Mouse (Mus musculus) forebrain, embryonic 13.5 days (tissue): Measurements from ENCODE around the gene Dmd. TPM values are rescaled to one million over a fixed set of nuclear protein-coding genes. Genes with fewer than 3 reads are reported as not detected.

Source experiments
- ATAC-seq: fragments of 200-750 bp; cut with Nextera tagmentation; 2 replicates; pipeline ENCODE4 v1.8.0; 2017
- H3K27ac ChIP-seq: fragments of 300-500 bp; sonication (generic); 2 replicates; pipeline ENCODE4 v1.5.1; 2015; ENCODE audit warnings: inconsistent platforms, mild to moderate bottlenecking, moderate library complexity
- H3K27me3 ChIP-seq: fragments of 300-500 bp; sonication (generic); 2 replicates; pipeline ENCODE4 v1.6.1; 2015; ENCODE audit warnings: mild to moderate bottlenecking, inconsistent platforms
- H3K36me3 ChIP-seq: fragments of 300-500 bp; sonication (generic); 2 replicates; pipeline ENCODE4 v1.6.1; 2015; ENCODE audit warnings: mild to moderate bottlenecking, inconsistent platforms; ENCODE audit not compliant: poor library complexity, severe bottlenecking
- H3K4me1 ChIP-seq: fragments of 300-500 bp; sonication (generic); 2 replicates; pipeline ENCODE4 v1.6.1; 2015; ENCODE audit warnings: inconsistent platforms
- H3K4me2 ChIP-seq: fragments of 300-500 bp; sonication (generic); 2 replicates; pipeline ENCODE4 v1.6.1; 2015; ENCODE audit warnings: inconsistent platforms, mild to moderate bottlenecking, moderate library complexity
- H3K4me3 ChIP-seq: fragments of 300-500 bp; sonication (generic); 2 replicates; pipeline ENCODE4 v1.5.1; 2015; ENCODE audit warnings: mild to moderate bottlenecking, inconsistent platforms
- H3K9ac ChIP-seq: fragments of 300-500 bp; sonication (generic); 2 replicates; pipeline ENCODE4 v1.6.1; 2015; ENCODE audit warnings: mild to moderate bottlenecking, inconsistent platforms
- H3K9me3 ChIP-seq: fragments of 300-500 bp; sonication (generic); replicated peaks from 2 replicates; pipeline ENCODE4 v1.6.1; 2016; ENCODE audit warnings: inconsistent platforms
- WGBS: fragments of 180-500 bp; shearing (Covaris S2); methylation state at CpG from one replicate; pipeline ENCODE4 v1.1.7; 2015; 5-methylcytosine and 5-hydroxymethylcytosine counted together
- polyA plus RNA-seq: library from polyadenylated mRNA; unstranded; fragments of >200 nt; fragmentation: Nextera tagmentation; extraction: Ambion mirVana; gene quantifications from 2 replicates; pipeline ENCODE4 v1.2.1, GENCODE M21; 2015

Dmd gene
- polyA plus RNA-seq, 1 experiment from 2014 or later, result 26.1 TPM

DNA sequence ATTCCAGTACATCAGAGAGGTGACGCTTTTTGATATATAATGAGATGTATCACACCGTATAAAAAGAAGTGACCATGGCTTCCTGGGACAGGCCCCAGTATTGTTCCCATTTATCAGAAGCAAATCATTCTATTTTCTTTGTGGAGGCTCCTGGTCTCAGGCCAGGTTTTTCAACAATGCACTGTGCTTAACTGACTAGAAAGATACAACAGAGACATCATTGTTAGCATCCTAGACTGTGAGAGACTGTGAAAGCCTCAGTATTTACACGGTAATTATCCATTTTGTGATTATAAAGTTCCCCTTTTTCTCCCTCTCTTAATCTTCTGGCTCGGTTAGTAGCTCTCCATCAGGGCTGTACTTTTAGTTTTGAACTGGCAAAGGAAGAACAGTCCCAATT is 1487.9 kb downstream of the Dmd start:
- no peak overlapping the region for H3K27ac ChIP-seq
- peak; percentile 8; the same call in 1 of the 2 replicates for ATAC-seq
- H3K9me3 ChIP-seq, result no peaks in the 10 kb centered on the region
- no peaks in the 10 kb centered on the region for H3K27me3 ChIP-seq
- no peak overlapping the region for H3K4me3 ChIP-seq
- no peak overlapping the region for H3K4me2 ChIP-seq
- no peaks in the 10 kb centered on the region for H3K36me3 ChIP-seq
- no peak overlapping the region for H3K9ac ChIP-seq
- 31% methylated on average over 4 of the region's 4 CpGs for WGBS
- no peaks in the 10 kb centered on the region for H3K4me1 ChIP-seq

GRCm38 (mm10) chrX:84442996-84443395 is 1494.3 kb downstream of the Dmd start:
- ATAC-seq, result no peak

DNA sequence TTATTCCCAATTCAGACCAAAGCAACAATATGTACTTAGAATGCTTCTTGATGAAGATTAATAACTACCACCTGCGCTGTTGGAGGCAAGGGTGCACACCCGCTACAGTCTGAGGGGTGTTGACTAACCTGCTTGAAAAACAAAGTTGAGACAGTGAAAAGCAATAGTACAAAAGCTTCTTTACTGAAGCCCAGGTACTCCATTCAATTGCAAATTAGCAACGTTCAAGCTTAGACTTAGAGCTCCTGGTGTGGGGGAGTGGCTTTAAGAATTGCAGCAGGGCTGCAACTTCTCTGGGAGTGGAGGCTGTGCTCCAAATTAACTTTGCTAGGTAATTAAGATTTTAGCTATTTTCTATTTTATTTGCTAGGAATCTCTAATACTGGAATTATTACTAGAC is 1495.3 kb downstream of the Dmd start:
- Histone ChIP-seq H3K9ac (no peak overlapping the region), H3K27me3 (no peaks in the 10 kb centered on the region), H3K4me2 (no peak overlapping the region), H3K36me3 (no peaks in the 10 kb centered on the region), H3K9me3 (no peaks in the 10 kb centered on the region), H3K27ac (no peak overlapping the region), H3K4me1 (no peaks in the 10 kb centered on the region), H3K4me3 (no peak overlapping the region)
- ATAC-seq, result no peak
- 27% methylated on average over 3 of the region's 3 CpGs for WGBS

More at GRCm38 (mm10) chrX:84442996-84443395, 1494.3 kb downstream of the Dmd start:
- H3K27ac ChIP-seq, result no peak overlapping the region
- 40% methylated on average over 3 of the region's 3 CpGs for WGBS
- no peaks in the 10 kb centered on the region for H3K36me3 ChIP-seq
- no peaks in the 10 kb centered on the region for H3K27me3 ChIP-seq
- no peaks in the 10 kb centered on the region for H3K9me3 ChIP-seq
- no peak overlapping the region for H3K4me3 ChIP-seq
- H3K4me2 ChIP-seq, result no peak overlapping the region
- H3K4me1 ChIP-seq, result no peaks in the 10 kb centered on the region
- no peak overlapping the region for H3K9ac ChIP-seq

- no peak for ATAC-seq
- Histone ChIP-seq H3K4me3 (no peak overlapping the region), H3K27me3 (no peaks in the 10 kb centered on the region), H3K4me2 (no peak overlapping the region), H3K27ac (no peak overlapping the region), H3K4me1 (no peaks in the 10 kb centered on the region), H3K9me3 (no peaks in the 10 kb centered on the region), H3K36me3 (no peaks in the 10 kb centered on the region), H3K9ac (no peak overlapping the region)
These were observed 1496.0 kb downstream of the Dmd start for GRCm38 (mm10) chrX:84444638-84445037.

GRCm38 (mm10) chrX:84454473-84454872 is 1505.8 kb downstream of the Dmd start:
- H3K4me2 ChIP-seq, result no peak overlapping the region
- no peak for ATAC-seq
- no peaks in the 10 kb centered on the region for H3K9me3 ChIP-seq
- H3K4me3 ChIP-seq, result no peak overlapping the region
- no peaks in the 10 kb centered on the region for H3K4me1 ChIP-seq
- no peaks in the 10 kb centered on the region for H3K36me3 ChIP-seq
- 78% methylated on average over 1 of the region's 1 CpGs for WGBS
- H3K27ac ChIP-seq, result no peak overlapping the region
- H3K27me3 ChIP-seq, result no peaks in the 10 kb centered on the region
- no peak overlapping the region for H3K9ac ChIP-seq

GRCm38 (mm10) chrX:84514650-84515366 is 1566.1 kb downstream of the Dmd start:
- Histone ChIP-seq H3K4me1 (no peaks in the 10 kb centered on the region), H3K27ac (no peak overlapping the region), H3K27me3 (no peaks in the 10 kb centered on the region), H3K9ac (no peak overlapping the region), H3K9me3 (no peaks in the 10 kb centered on the region), H3K4me2 (no peak overlapping the region), H3K36me3 (no peaks in the 10 kb centered on the region), H3K4me3 (no peak overlapping the region)
- WGBS, result 28% methylated on average over 3 of the region's 3 CpGs
- peak; percentile 97 for ATAC-seq

GRCm38 (mm10) chrX:84551995-84552394 is 1603.3 kb downstream of the Dmd start:
- WGBS, result 79% methylated on average over 1 of the region's 1 CpGs
- no peak overlapping the region for H3K9ac ChIP-seq
- no peak overlapping the region for H3K27ac ChIP-seq
- H3K9me3 ChIP-seq, result no peaks in the 10 kb centered on the region
- H3K4me3 ChIP-seq, result no peak overlapping the region
- H3K4me1 ChIP-seq, result no peaks in the 10 kb centered on the region
- H3K36me3 ChIP-seq, result no peaks in the 10 kb centered on the region
- no peaks in the 10 kb centered on the region for H3K27me3 ChIP-seq
- ATAC-seq, result peak; percentile 33; the same call in 1 of the 2 replicates
- no peak overlapping the region for H3K4me2 ChIP-seq

DNA sequence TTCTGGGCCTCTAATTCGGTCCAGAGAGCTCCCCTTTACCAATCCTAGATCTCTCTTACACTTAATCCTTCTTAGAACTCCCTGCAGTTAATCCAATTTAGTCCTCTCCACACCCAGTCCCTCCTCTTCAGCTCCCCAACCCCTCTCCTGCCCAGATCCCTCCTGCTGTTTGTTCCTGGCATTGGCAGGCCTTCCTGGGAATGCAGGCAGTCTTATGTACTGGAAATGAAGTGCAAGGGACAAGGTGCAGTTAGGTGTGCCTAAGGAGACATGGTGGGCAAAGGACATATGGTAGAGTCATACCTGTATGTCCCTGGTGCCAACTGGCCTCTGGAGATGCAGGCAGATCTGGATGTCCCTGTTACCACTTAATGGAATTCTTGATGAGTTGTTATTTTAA is 1604.8 kb downstream of the Dmd start:
- H3K27me3 ChIP-seq, result no peaks in the 10 kb centered on the region
- no peaks in the 10 kb centered on the region for H3K36me3 ChIP-seq
- H3K9me3 ChIP-seq, result no peaks in the 10 kb centered on the region
- H3K27ac ChIP-seq, result no peak overlapping the region
- no peaks in the 10 kb centered on the region for H3K4me1 ChIP-seq
- 6% methylated on average over 1 of the region's 1 CpGs for WGBS
- no peak overlapping the region for H3K9ac ChIP-seq
- no peak for ATAC-seq
- no peak overlapping the region for H3K4me2 ChIP-seq
- H3K4me3 ChIP-seq, result no peak overlapping the region

DNA sequence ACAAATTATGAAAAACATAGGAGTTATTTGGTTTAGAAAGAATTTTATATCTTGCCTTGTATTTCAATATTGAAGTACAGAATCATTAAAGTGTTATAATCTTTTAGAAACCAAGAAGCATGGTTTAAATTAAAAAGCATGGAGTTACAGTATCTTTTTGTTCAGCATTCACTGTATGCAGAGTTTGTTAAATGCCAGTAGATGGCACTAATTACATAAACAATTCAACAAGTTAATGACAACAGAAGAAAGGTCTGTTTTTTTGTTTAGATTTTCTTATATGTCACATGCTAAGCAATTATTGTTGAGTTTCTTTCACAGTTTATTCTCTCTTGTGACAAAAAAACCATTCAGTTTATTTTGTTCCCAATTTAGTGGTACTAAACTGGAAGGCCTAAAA is 1649.8 kb downstream of the Dmd start:
- Histone ChIP-seq H3K4me2 (no peak overlapping the region), H3K9me3 (no peaks in the 10 kb centered on the region)
- ATAC-seq, result no peak

DNA sequence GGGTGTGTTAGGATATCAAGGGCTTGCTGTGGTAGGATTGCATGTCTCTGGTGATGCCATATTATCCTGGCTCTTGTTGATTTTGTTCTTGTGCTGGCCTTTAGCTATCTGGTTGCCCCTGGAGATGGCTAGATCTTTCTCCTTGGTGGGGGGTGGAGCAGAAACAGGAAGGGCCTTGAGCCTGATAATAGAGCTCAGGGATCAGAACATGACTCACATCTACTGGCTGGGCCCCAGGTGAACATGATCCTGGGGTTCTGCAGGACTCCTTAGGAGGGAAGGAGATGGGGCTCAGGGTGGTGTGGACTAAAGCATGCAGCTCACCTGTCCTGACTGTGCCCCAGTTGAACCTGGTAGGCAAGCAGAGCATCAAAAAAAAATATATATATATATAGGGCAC is 1691.8 kb downstream of the Dmd start:
- Histone ChIP-seq H3K9ac (no peak overlapping the region), H3K4me1 (no peaks in the 10 kb centered on the region), H3K36me3 (no peaks in the 10 kb centered on the region), H3K4me2 (no peak overlapping the region), H3K27me3 (no peaks in the 10 kb centered on the region), H3K27ac (no peak overlapping the region), H3K4me3 (no peak overlapping the region), H3K9me3 (no peaks in the 10 kb centered on the region)
- no peak for ATAC-seq

More for the DNA sequence above, 1649.8 kb downstream of the Dmd start:
- H3K4me3 ChIP-seq, result no peak overlapping the region
- no peaks in the 10 kb centered on the region for H3K4me1 ChIP-seq
- no peaks in the 10 kb centered on the region for H3K36me3 ChIP-seq
- no peak overlapping the region for H3K9ac ChIP-seq
- H3K27ac ChIP-seq, result no peak overlapping the region
- H3K27me3 ChIP-seq, result no peaks in the 10 kb centered on the region

DNA sequence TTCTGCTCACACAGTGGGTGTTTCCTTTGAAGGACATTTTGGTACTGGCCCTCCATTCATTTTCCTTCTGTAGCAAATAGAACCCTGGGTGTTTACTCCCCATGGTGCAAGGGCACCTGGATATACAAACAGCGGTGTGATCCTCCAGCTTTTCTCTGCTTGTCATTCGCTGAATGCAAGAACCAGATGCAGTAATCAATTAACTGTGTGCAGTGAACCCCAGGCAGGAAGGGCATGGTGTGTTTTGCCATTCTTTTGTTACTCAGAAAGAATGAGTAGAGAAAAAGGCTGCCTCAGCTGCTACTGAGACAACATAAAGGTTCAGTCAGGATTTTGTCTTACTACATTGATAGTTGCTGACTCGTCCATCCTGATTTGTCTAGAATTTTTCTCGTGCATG is 1799.0 kb downstream of the Dmd start:
- no peak for ATAC-seq
- WGBS, result 15% methylated on average over 4 of the region's 4 CpGs

DNA sequence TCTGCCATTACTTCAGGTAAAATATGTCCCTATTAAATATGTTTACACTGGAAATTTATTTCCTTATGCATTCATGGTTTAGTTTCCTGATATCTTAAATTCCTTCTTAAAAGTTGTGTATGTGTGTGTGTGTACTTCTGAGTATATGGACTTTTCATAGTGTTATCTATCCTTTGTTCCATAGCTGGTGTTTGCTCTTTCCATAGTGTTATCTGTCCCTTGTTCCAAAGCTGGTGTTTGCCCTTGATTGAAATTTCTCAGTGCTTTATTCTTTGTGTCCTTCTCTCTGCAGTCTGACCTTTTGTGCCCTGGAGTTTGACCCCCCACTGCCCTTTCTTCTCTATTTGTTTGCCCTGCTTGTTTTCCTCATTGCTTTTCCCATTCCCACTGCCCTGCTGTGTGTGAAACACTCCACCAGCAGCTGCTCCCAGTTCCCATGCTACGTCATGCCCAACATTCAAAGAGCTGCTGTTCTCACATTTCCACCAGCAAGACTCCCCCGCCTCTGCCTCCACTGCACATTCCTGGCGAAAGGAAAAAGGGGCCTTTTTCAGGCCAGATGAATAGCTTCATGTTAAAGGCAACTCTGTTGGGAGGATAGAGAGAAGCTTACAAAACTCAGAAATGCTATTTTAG is 1911.5 kb downstream of the Dmd start:
- whole genome bisulfite sequencing, result 11% methylated on average over 3 of the region's 3 CpGs
- no peak overlapping the region for H3K9ac ChIP-seq
- no peak overlapping the region for H3K4me2 ChIP-seq
- no peaks in the 10 kb centered on the region for H3K4me1 ChIP-seq
- no peaks in the 10 kb centered on the region for H3K9me3 ChIP-seq
- peak; percentile 97 for ATAC-seq
- H3K4me3 ChIP-seq, result no peak overlapping the region
- H3K27ac ChIP-seq, result no peak overlapping the region
- H3K27me3 ChIP-seq, result no peaks in the 10 kb centered on the region
- no peaks in the 10 kb centered on the region for H3K36me3 ChIP-seq

More for the DNA sequence above, 1799.0 kb downstream of the Dmd start:
- H3K4me1 ChIP-seq, result no peaks in the 10 kb centered on the region
- no peak overlapping the region for H3K27ac ChIP-seq
- no peak overlapping the region for H3K4me2 ChIP-seq
- no peak overlapping the region for H3K4me3 ChIP-seq
- no peaks in the 10 kb centered on the region for H3K9me3 ChIP-seq
- H3K9ac ChIP-seq, result no peak overlapping the region
- no peaks in the 10 kb centered on the region for H3K36me3 ChIP-seq
- H3K27me3 ChIP-seq, result no peaks in the 10 kb centered on the region

DNA sequence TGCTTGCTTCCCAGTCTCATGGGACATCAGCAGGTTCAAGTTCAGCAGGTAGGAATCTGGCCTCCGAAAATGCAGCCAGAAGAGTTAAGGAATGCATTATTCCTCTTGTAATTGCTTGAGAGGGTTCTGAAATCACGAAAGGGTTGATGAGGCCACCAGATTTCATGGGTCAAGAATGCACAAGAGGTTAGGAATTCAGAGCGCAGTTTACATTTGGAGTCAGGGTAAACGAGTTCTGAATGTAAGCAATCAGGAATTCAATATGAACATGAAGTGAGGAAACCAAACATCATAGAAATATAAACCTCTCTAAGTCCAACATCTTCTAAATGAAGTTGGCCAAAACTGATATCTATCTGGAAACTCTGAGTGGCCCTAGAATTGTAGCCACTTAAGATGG is 1924.4 kb downstream of the Dmd start:
- no peaks in the 10 kb centered on the region for H3K36me3 ChIP-seq
- H3K9ac ChIP-seq, result no peak overlapping the region
- H3K27me3 ChIP-seq, result no peaks in the 10 kb centered on the region
- ATAC-seq, result no peak
- H3K4me2 ChIP-seq, result no peak overlapping the region
- no peaks in the 10 kb centered on the region for H3K4me1 ChIP-seq
- H3K4me3 ChIP-seq, result no peak overlapping the region
- H3K9me3 ChIP-seq, result no peaks in the 10 kb centered on the region
- no peak overlapping the region for H3K27ac ChIP-seq
- 61% methylated on average over 4 of the region's 4 CpGs for WGBS
